ENCODE assay signal across 8 mouse cellular contexts in the genomic region with DNA sequence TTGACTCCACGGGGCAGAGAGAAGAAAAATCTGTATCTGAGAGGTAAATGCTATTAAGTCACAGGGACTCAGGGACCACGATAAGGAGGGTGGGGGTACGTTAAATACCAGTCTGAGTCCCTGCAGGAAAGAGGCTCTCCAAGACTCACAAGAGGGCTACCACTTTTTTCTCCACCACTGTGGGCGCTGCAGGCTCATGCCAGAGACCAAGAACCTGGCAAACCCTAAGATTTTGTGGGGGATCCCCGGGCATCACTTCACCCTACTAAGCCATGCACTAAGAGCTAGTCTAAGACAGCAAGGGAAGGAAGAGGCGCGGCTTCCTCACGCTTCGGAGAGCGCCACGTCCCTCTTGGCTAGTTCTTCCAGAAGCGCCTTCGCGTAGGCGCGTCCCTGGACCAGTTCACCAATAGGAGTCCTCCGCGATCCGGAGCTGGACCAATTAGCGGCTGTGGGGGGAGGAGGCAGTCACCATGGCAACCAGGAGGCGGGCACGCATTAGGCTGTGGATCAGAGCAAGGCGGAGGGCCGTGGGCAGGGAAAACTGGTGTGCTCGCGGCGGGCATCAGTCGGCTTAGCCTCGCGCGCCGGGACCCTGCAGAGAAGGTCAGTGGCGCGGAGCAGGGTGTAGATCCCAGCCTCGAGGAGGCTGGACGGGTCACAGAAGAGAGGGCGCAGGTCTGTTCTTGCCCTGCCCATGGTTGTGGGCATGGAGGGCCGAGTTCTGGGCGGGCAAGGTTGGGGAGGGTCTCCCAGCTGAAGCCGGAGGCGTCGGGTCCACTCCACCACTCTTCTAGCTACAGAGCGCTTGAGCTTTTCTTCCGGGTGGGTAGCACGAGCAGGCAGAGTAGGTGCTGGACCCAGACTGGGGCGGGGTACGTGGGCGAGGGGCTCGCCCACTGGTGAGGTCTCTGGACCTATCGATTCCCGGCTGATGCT. TPM values are rescaled to one million over a fixed set of nuclear protein-coding genes. Genes with fewer than 3 reads are reported as not detected.
DNase-seq lines count a peak whose midpoint lies in the region; ATAC-seq and TF ChIP-seq lines count a peak whose summit lies in the region.

A gene (plus strand): TSS at position 491 of the 939 bp plus-strand sequence.

- peak within 1 kb of the TSS; percentile 89 for H3K9ac ChIP-seq in hindbrain, embryonic 13.5 days

- ATAC-seq in Patski, result peak; percentile 99
- ATAC-seq in hindbrain, embryonic 13.5 days (ENCODE audit: low FRiP score), result peak; percentile 100

- CTCF ChIA-PET in Patski (lab: Charles Lee), result interaction anchor here (1.2 kb wide), 1 partner anchor 60 kb away, joined by 3 read pairs; no protein-coding TSS in a partner anchor

- WGBS in hindbrain, embryonic 13.5 days, result under 1% methylated on average over 51 of the region's 51 CpGs

- in situ Hi-C loops in Patski (cut with MboI; ENCODE audit: low pct_unique_long_range_greater_than_20kb), result no loop called here

- POLR2A ChIA-PET in Patski (lab: Charles Lee), result interaction anchor here (1.4 kb wide), 1 partner anchor 61 kb away, joined by 3 read pairs; a partner anchor contains a TSS

- H3K4me3 ChIP-seq in hindbrain, embryonic 13.5 days, result peak within 1 kb of the TSS; percentile 76

- peaks cover 21% of the 10 kb centered on the region for H3K4me1 ChIP-seq in hindbrain, embryonic 13.5 days (replicated peaks)

- no peaks in the 10 kb centered on the region for H3K27me3 ChIP-seq in Patski
- no peaks in the 10 kb centered on the region for H3K27me3 ChIP-seq in hindbrain, embryonic 13.5 days

- peak within 1 kb of the TSS; percentile 74 for H3K4me2 ChIP-seq in hindbrain, embryonic 13.5 days

- TF ChIP-seq CTCF in Patski (IDR thresholded peaks at IDR 0.05), result no peak

- no peaks in the 10 kb centered on the region for H3K36me3 ChIP-seq in hindbrain, embryonic 13.5 days

- H3K9me3 ChIP-seq in hindbrain, embryonic 13.5 days, result no peaks in the 10 kb centered on the region

- DNase-seq in Patski (ENCODE audit: low read depth, low spot score), result peak; percentile 89
- DNase-seq in cerebellum, postnatal 14 days, result peak; percentile 99
- peak; percentile 98 to 99 for DNase-seq in frontal cortex, postnatal 14 days (ENCODE audit: low spot score in 2 of 2)
- DNase-seq in layer of hippocampus, postnatal 25 days (ENCODE audit: extremely low spot score in 1 of 2, low spot score in 1 of 2), result peak; percentile 93 to 94
- peak; percentile 99 for DNase-seq in lung, postnatal 25 days (ENCODE audit: low spot score)
- DNase-seq in retina, embryonic 14.5 days (ENCODE audit: low spot score), result peak; percentile 99
- peak; percentile 96 for DNase-seq in thymus, postnatal 4 days

- peak within 1 kb of the TSS; percentile 91 for H3K27ac ChIP-seq in hindbrain, embryonic 13.5 days

RNA-seq across cellular contexts. Expression of the gene that starts here (rescaled TPM):
- polyA plus RNA-seq in Patski (2021), result 27.0 TPM
- 22.0 and 25.0 TPM in 2 replicates for polyA plus RNA-seq in hindbrain, embryonic 13.5 days (2015; fragmentation: Nextera tagmentation; extraction: Ambion mirVana)
- 10 to 100 TPM; 21.1 to 24.0 TPM for total RNA-seq in layer of hippocampus, postnatal 25 days (2021)

Comparison
In these comparisons a context has a peak if more than half of its experiments do, and no peak if none do; other contexts are left out.
1. Peak in every context shown above with its lines: DNase-seq, ATAC-seq, H3K4me3 ChIP-seq and H3K27ac ChIP-seq.